Mouse (Mus musculus): ENCODE results near the gene Rnpepl1.

Gene Rnpepl1

GRCm38 (mm10) chr1:92906779-92907631 is 3.6 kb upstream of the Rnpepl1 start, which contains the start of gene Dusp28:
Gene Dusp28 (plus strand): TSS chr1:92906981.
- no peak for DNase-seq (ENCODE audit: extremely low read depth, low read depth, low spot score)

GRCm38 (mm10) chr1:92907632-92908360 is 2.8 kb upstream of the Rnpepl1 start:
- no peak for DNase-seq (ENCODE audit: extremely low read depth, low read depth, low spot score)

- no peak for DNase-seq (ENCODE audit: extremely low read depth, low read depth, low spot score)
Observed at GRCm38 (mm10) chr1:92908664-92909063, 1.9 kb upstream of the Rnpepl1 start.

GRCm38 (mm10) chr1:92909068-92909467 is 1.5 kb upstream of the Rnpepl1 start:
- no peak for DNase-seq (ENCODE audit: extremely low read depth, low read depth, low spot score)

GRCm38 (mm10) chr1:92910925-92911720 is 540 bp downstream of the Rnpepl1 start:
- no peak for DNase-seq (ENCODE audit: extremely low read depth, low read depth, low spot score)

- DNase-seq (ENCODE audit: extremely low read depth, low read depth, low spot score): no peak
Observed at GRCm38 (mm10) chr1:92911721-92912138, 1.1 kb downstream of the Rnpepl1 start.

GRCm38 (mm10) chr1:92912286-92912685 is 1.7 kb downstream of the Rnpepl1 start:
- DNase-seq (ENCODE audit: extremely low read depth, low read depth, low spot score): no peak

- no peak for DNase-seq (ENCODE audit: extremely low read depth, low read depth, low spot score)
Observed at GRCm38 (mm10) chr1:92914239-92914638, 3.7 kb downstream of the Rnpepl1 start.

- no peak for DNase-seq (ENCODE audit: extremely low read depth, low read depth, low spot score)
Observed at GRCm38 (mm10) chr1:92914993-92915392, 4.4 kb downstream of the Rnpepl1 start.

GRCm38 (mm10) chr1:92916725-92917124 is 6.1 kb downstream of the Rnpepl1 start:
- no peak for DNase-seq (ENCODE audit: extremely low read depth, low read depth, low spot score)

- DNase-seq (ENCODE audit: extremely low read depth, low read depth, low spot score): no peak
Observed at GRCm38 (mm10) chr1:92919151-92919550, 8.6 kb downstream of the Rnpepl1 start.

GRCm38 (mm10) chr1:92919775-92920174 is 9.2 kb downstream of the Rnpepl1 start:
- no peak for DNase-seq (ENCODE audit: extremely low read depth, low read depth, low spot score)

GRCm38 (mm10) chr1:92920474-92921200 is 10.1 kb downstream of the Rnpepl1 start:
- DNase-seq (ENCODE audit: extremely low read depth, low read depth, low spot score): no peak

GRCm38 (mm10) chr1:92921496-92921895 is 10.9 kb downstream of the Rnpepl1 start:
- DNase-seq (ENCODE audit: extremely low read depth, low read depth, low spot score): no peak

- peak; percentile 96 for DNase-seq (ENCODE audit: extremely low read depth, low read depth, low spot score)
Observed at GRCm38 (mm10) chr1:92930171-92930706, 19.7 kb downstream of the Rnpepl1 start.

- no peak for DNase-seq (ENCODE audit: extremely low read depth, low read depth, low spot score)
Observed at GRCm38 (mm10) chr1:92933611-92934010, 23.0 kb downstream of the Rnpepl1 start.

- DNase-seq (ENCODE audit: extremely low read depth, low read depth, low spot score): peak; percentile 88
Observed at GRCm38 (mm10) chr1:92934182-92934827, 23.7 kb downstream of the Rnpepl1 start, which contains the start of gene Capn10. Gene Capn10 (plus strand): TSS chr1:92934376.

- DNase-seq (ENCODE audit: extremely low read depth, low read depth, low spot score): no peak
Observed at GRCm38 (mm10) chr1:92935054-92935962, 24.7 kb downstream of the Rnpepl1 start.

- DNase-seq (ENCODE audit: extremely low read depth, low read depth, low spot score): no peak
Observed at GRCm38 (mm10) chr1:92935977-92936376, 25.4 kb downstream of the Rnpepl1 start.
